Mouse (Mus musculus) hindbrain, embryonic 15.5 days (tissue): ENCODE data around the gene Pfkfb1. TPM values are rescaled to one million over a fixed set of nuclear protein-coding genes. Genes with fewer than 3 reads are reported as not detected.

Experiments used
- ATAC-seq: fragments of 200-750 bp; cut with Nextera tagmentation; 2 replicates; pipeline ENCODE4 v1.8.0; 2017; ENCODE audit warnings: low read depth, moderate number of reproducible peaks, moderate TSS enrichment; ENCODE audit not compliant: low FRiP score
- H3K27ac ChIP-seq: fragments of 300-500 bp; sonication (generic); replicated peaks from 2 replicates; pipeline ENCODE4 v1.5.1; 2015; ENCODE audit warnings: mild to moderate bottlenecking, inconsistent platforms
- H3K27me3 ChIP-seq: fragments of 300-500 bp; sonication (generic); 2 replicates; pipeline ENCODE4 v1.6.1; 2015; ENCODE audit warnings: control low read depth, inconsistent platforms
- H3K36me3 ChIP-seq: fragments of 300-500 bp; sonication (generic); 2 replicates; pipeline ENCODE4 v1.6.1; 2015; ENCODE audit warnings: control low read depth, inconsistent platforms
- H3K4me1 ChIP-seq: fragments of 300-500 bp; sonication (generic); replicated peaks from 2 replicates; pipeline ENCODE4 v1.6.1; 2015; ENCODE audit warnings: control low read depth, inconsistent platforms
- H3K4me2 ChIP-seq: fragments of 300-500 bp; sonication (generic); 2 replicates; pipeline ENCODE4 v1.6.1; 2015; ENCODE audit warnings: moderate library complexity, mild to moderate bottlenecking, inconsistent platforms
- H3K4me3 ChIP-seq: fragments of 300-500 bp; sonication (generic); 2 replicates; pipeline ENCODE4 v1.5.1; 2015; ENCODE audit warnings: mild to moderate bottlenecking, inconsistent platforms
- H3K9ac ChIP-seq: fragments of 300-500 bp; sonication (generic); 2 replicates; pipeline ENCODE4 v1.6.1; 2015; ENCODE audit warnings: inconsistent platforms
- H3K9me3 ChIP-seq: fragments of 300-500 bp; sonication (generic); 2 replicates; pipeline ENCODE4 v1.6.1; 2016; ENCODE audit warnings: control low read depth, inconsistent platforms
- WGBS: fragments of 180-500 bp; shearing (Covaris S2); methylation state at CpG from one replicate; pipeline ENCODE4 v1.1.7; 2015; 5-methylcytosine and 5-hydroxymethylcytosine counted together
- polyA plus RNA-seq: library from polyadenylated mRNA; unstranded; fragments of >200 nt; fragmentation: Nextera tagmentation; extraction: Ambion mirVana; gene quantifications from 2 replicates; pipeline ENCODE4 v1.2.1, GENCODE M21; 2015

The Pfkfb1 gene
- 5.1 TPM in 2 replicates for polyA plus RNA-seq

GRCm38 (mm10) chrX:150588023-150588764, at the start of gene Pfkfb1:
Pfkfb1 (plus strand) TSS chrX:150588229.
- peak within 1 kb of the TSS; percentile 64 for H3K9ac ChIP-seq
- WGBS = 28% methylated on average over 35 of the region's 35 CpGs
- peak within 1 kb of the TSS; percentile 81 for H3K27ac ChIP-seq
- H3K4me1 ChIP-seq = peaks cover 8% of the 10 kb centered on the region; the same call in 1 of the 2 replicates
- peak within 1 kb of the TSS; percentile 62 for H3K4me2 ChIP-seq
- H3K9me3 ChIP-seq = no peaks in the 10 kb centered on the region
- peak; percentile 96 for ATAC-seq
- H3K36me3 ChIP-seq = no peaks in the 10 kb centered on the region; the same call in 1 of the 2 replicates
- H3K4me3 ChIP-seq = peak within 1 kb of the TSS; percentile 54
- no peaks in the 10 kb centered on the region for H3K27me3 ChIP-seq

- 99% methylated on average over 2 of the region's 2 CpGs for WGBS
Observed at GRCm38 (mm10) chrX:150540111-150540510, 47.9 kb upstream of the Pfkfb1 start.

GRCm38 (mm10) chrX:150541684-150542083, 46.3 kb upstream of the Pfkfb1 start:
- ATAC-seq = no peak
- Histone ChIP-seq H3K27me3 (no peaks in the 10 kb centered on the region), H3K4me3 (no peak overlapping the region), H3K4me1 (no peaks in the 10 kb centered on the region), H3K9me3 (no peaks in the 10 kb centered on the region), H3K9ac (no peak overlapping the region), H3K4me2 (no peak overlapping the region), H3K27ac (no peak overlapping the region), H3K36me3 (no peaks in the 10 kb centered on the region)

More at GRCm38 (mm10) chrX:150540111-150540510, 47.9 kb upstream of the Pfkfb1 start:
- ATAC-seq = no peak
- Histone ChIP-seq H3K27ac (no peak overlapping the region), H3K4me1 (no peaks in the 10 kb centered on the region), H3K9ac (no peak overlapping the region), H3K4me2 (no peak overlapping the region), H3K36me3 (no peaks in the 10 kb centered on the region), H3K9me3 (no peaks in the 10 kb centered on the region), H3K27me3 (no peaks in the 10 kb centered on the region), H3K4me3 (no peak overlapping the region)

GRCm38 (mm10) chrX:150547239-150547638, 40.8 kb upstream of the Pfkfb1 start, which contains the start of gene Alas2:
Alas2 (plus strand) TSS chrX:150547375.
- H3K27me3 ChIP-seq = 0 out of 2 replicates have a peak, but pooled peaks cover 2% of the 10 kb centered on the region
- WGBS = 48% methylated on average over 5 of the region's 5 CpGs
- H3K9me3 ChIP-seq = no peaks in the 10 kb centered on the region
- H3K9ac ChIP-seq = no peak within 1 kb of the TSS
- H3K4me2 ChIP-seq = no peak within 1 kb of the TSS
- ATAC-seq = no peak
- no peak within 1 kb of the TSS for H3K4me3 ChIP-seq
- no peaks in the 10 kb centered on the region for H3K4me1 ChIP-seq
- H3K27ac ChIP-seq = no peak within 1 kb of the TSS
- H3K36me3 ChIP-seq = no peaks in the 10 kb centered on the region

- H3K27ac ChIP-seq = no peak overlapping the region
- no peaks in the 10 kb centered on the region for H3K9me3 ChIP-seq
- no peak overlapping the region for H3K4me2 ChIP-seq
- H3K36me3 ChIP-seq = no peaks in the 10 kb centered on the region
- H3K4me1 ChIP-seq = no peaks in the 10 kb centered on the region
- H3K9ac ChIP-seq = no peak overlapping the region
- 88% methylated on average over 3 of the region's 3 CpGs for WGBS
- no peak for ATAC-seq
- H3K27me3 ChIP-seq = 0 out of 2 replicates have a peak, but pooled peaks cover 2% of the 10 kb centered on the region
- H3K4me3 ChIP-seq = no peak overlapping the region
Observed at GRCm38 (mm10) chrX:150549639-150550038, 38.4 kb upstream of the Pfkfb1 start.

- Histone ChIP-seq H3K4me3 (no peak overlapping the region), H3K9ac (no peak overlapping the region), H3K36me3 (no peaks in the 10 kb centered on the region), H3K4me1 (no peaks in the 10 kb centered on the region), H3K4me2 (no peak overlapping the region), H3K9me3 (no peaks in the 10 kb centered on the region), H3K27ac (no peak overlapping the region), H3K27me3 (0 out of 2 replicates have a peak, but pooled peaks cover 2% of the 10 kb centered on the region)
- ATAC-seq = no peak
- 96% methylated on average over 2 of the region's 2 CpGs for WGBS
Observed at GRCm38 (mm10) chrX:150551986-150552385, 36.0 kb upstream of the Pfkfb1 start.

GRCm38 (mm10) chrX:150554032-150554431, 34.0 kb upstream of the Pfkfb1 start:
- H3K4me3 ChIP-seq = no peak overlapping the region
- no peak for ATAC-seq
- no peak overlapping the region for H3K9ac ChIP-seq
- 91% methylated on average over 3 of the region's 3 CpGs for WGBS
- no peaks in the 10 kb centered on the region for H3K4me1 ChIP-seq
- no peaks in the 10 kb centered on the region for H3K36me3 ChIP-seq
- 0 out of 2 replicates have a peak, but pooled peaks cover 2% of the 10 kb centered on the region for H3K27me3 ChIP-seq
- H3K9me3 ChIP-seq = no peaks in the 10 kb centered on the region
- no peak overlapping the region for H3K27ac ChIP-seq
- no peak overlapping the region for H3K4me2 ChIP-seq

GRCm38 (mm10) chrX:150564644-150565357, 23.2 kb upstream of the Pfkfb1 start:
- Histone ChIP-seq H3K36me3 (no peaks in the 10 kb centered on the region), H3K9ac (no peak overlapping the region), H3K4me3 (no peak overlapping the region), H3K27me3 (no peaks in the 10 kb centered on the region), H3K4me2 (no peak overlapping the region), H3K9me3 (no peaks in the 10 kb centered on the region), H3K27ac (no peak overlapping the region), H3K4me1 (no peaks in the 10 kb centered on the region)
- 92% methylated on average over 12 of the region's 12 CpGs for WGBS
- ATAC-seq = no peak

- Histone ChIP-seq H3K9me3 (no peaks in the 10 kb centered on the region), H3K27me3 (no peaks in the 10 kb centered on the region), H3K9ac (no peak overlapping the region), H3K4me2 (no peak overlapping the region), H3K4me1 (peaks cover 4% of the 10 kb centered on the region; the same call in 1 of the 2 replicates), H3K36me3 (peaks cover 10% of the 10 kb centered on the region), H3K4me3 (no peak overlapping the region), H3K27ac (no peak overlapping the region)
- ATAC-seq = no peak
Observed at GRCm38 (mm10) chrX:150581921-150582320, 6.1 kb upstream of the Pfkfb1 start.

GRCm38 (mm10) chrX:150585116-150585515, 2.9 kb upstream of the Pfkfb1 start:
- Histone ChIP-seq H3K4me2 (no peak overlapping the region), H3K27me3 (no peaks in the 10 kb centered on the region), H3K27ac (no peak overlapping the region), H3K9ac (no peak overlapping the region), H3K4me1 (peaks cover 8% of the 10 kb centered on the region; the same call in 1 of the 2 replicates), H3K9me3 (no peaks in the 10 kb centered on the region), H3K36me3 (peaks cover 10% of the 10 kb centered on the region), H3K4me3 (no peak overlapping the region)
- 95% methylated on average over 8 of the region's 8 CpGs for WGBS
- no peak for ATAC-seq

- WGBS = 85% methylated on average over 5 of the region's 5 CpGs
Observed at GRCm38 (mm10) chrX:150589696-150590095, 1.7 kb downstream of the Pfkfb1 start, which contains the start of gene Apex2. Apex2 (minus strand) TSS chrX:150589868.

More at GRCm38 (mm10) chrX:150589696-150590095, 1.7 kb downstream of the Pfkfb1 start, which contains the start of gene Apex2:
- Histone ChIP-seq H3K4me3 (no peak within 1 kb of the TSS), H3K9me3 (no peaks in the 10 kb centered on the region), H3K4me2 (peak within 1 kb of the TSS; percentile 62), H3K36me3 (no peaks in the 10 kb centered on the region; the same call in 1 of the 2 replicates), H3K27me3 (no peaks in the 10 kb centered on the region), H3K4me1 (peaks cover 8% of the 10 kb centered on the region; the same call in 1 of the 2 replicates), H3K27ac (no peak within 1 kb of the TSS), H3K9ac (no peak within 1 kb of the TSS)
- ATAC-seq = no peak
